Mouse (Mus musculus) megakaryocyte, embryonic 14.5 days (primary cell): ENCODE results near the gene Prcc. TPM values are rescaled to one million over a fixed set of nuclear protein-coding genes. Genes with fewer than 3 reads are reported as not detected.

Experiments used
- H3K27me3 ChIP-seq: replicated peaks from 2 replicates; pipeline ENCODE3; 2012; ENCODE audit warnings: inconsistent platforms
- H3K36me3 ChIP-seq: replicated peaks from 2 replicates; pipeline ENCODE3; 2012; ENCODE audit warnings: low read length, inconsistent platforms, mixed read lengths
- H3K4me1 ChIP-seq: 2 replicates; pipeline ENCODE4 v1.6.1; 2012; ENCODE audit warnings: inconsistent platforms
- H3K4me3 ChIP-seq: replicated peaks from 2 replicates; pipeline ENCODE3; 2012; ENCODE audit warnings: moderate library complexity, mild to moderate bottlenecking, inconsistent platforms
- H3K9me3 ChIP-seq: 2 replicates; pipeline ENCODE4 v1.6.1; 2012; ENCODE audit warnings: inconsistent platforms
- FLI1 ChIP-seq: IDR thresholded peaks from 2 replicates; pipeline ENCODE4 v1.6.1; 2012; ENCODE audit warnings: low read length, inconsistent platforms, mixed read lengths
- GATA1 ChIP-seq: IDR thresholded peaks from 3 replicates; pipeline ENCODE4 v1.6.1; 2012; ENCODE audit warnings: mixed read lengths, low read length, inconsistent platforms, borderline replicate concordance
- polyA plus RNA-seq: library from polyadenylated mRNA; stranded (reverse); fragments of >175 nt; gene quantifications from 2 replicates; pipeline ENCODE4 v1.2.3, GENCODE M21; 2012; ENCODE audit warnings: low replicate concordance; ENCODE audit not compliant: insufficient read depth

Prcc gene
- polyA plus RNA-seq: 62.4 and 99.1 TPM in 2 replicates

- Histone ChIP-seq H3K9me3 (0 out of 2 replicates have a peak, but pooled peaks cover 5% of the 10 kb centered on the region), H3K36me3 (peaks cover 25% of the 10 kb centered on the region), H3K4me1 (peaks cover 35% of the 10 kb centered on the region), H3K4me3 (peak within 1 kb of the TSS; percentile 97), H3K27me3 (no peaks in the 10 kb centered on the region)
- TF ChIP-seq FLI1: no peak
- TF ChIP-seq GATA1: no peak
Measured at GRCm38 (mm10) chr3:87885281-87886003, at the start of gene Prcc. Prcc (minus strand) TSS chr3:87885608.

DNA sequence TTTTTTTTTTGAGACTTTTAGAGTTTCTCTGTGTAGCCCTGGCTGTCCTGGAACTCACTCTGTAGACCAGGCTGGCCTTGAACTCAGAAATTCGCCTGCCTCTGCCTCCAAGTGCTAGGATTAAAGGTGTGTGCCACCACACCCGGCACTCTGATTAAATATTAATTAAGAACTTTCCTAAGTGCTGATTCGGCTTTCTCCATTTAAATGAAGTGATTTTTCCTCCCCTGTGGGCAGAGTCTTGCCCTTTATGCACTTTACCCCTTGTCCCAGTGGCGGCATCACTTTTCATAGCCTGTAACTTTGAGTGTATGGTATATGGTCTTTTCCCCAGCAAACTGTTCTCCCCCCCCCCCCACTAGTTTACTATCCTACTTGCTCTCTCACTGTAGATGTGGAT is 49.8 kb upstream of the Prcc start:
- TF ChIP-seq FLI1 (no peak), GATA1 (no peak)

DNA sequence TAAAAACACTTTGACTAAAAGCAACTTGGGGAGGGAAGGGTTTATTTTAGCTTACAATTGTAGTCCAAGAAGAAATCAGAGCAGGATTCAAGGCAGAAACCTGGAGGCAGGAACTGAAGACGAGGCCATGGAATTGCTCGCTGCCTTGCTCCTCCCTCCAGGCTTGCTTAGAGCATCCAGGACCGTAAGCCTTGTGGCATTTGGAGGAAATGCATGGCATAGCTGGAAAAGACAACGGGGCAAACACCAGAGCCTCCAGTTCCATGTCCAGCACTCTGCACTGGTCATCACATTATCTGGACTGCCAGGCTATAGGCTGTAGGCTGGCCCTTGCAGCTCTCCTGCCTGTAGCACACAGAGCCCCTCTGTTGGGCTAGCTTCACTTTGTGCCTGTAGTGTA is 49.1 kb upstream of the Prcc start:
- TF ChIP-seq GATA1: no peak
- no peak for TF ChIP-seq FLI1
- Histone ChIP-seq H3K4me3 (no peak overlapping the region), H3K4me1 (peaks cover 52% of the 10 kb centered on the region), H3K36me3 (peaks cover 72% of the 10 kb centered on the region), H3K9me3 (no peaks in the 10 kb centered on the region), H3K27me3 (no peaks in the 10 kb centered on the region)

More for the DNA sequence above, 49.8 kb upstream of the Prcc start:
- Histone ChIP-seq H3K4me1 (peaks cover 52% of the 10 kb centered on the region), H3K4me3 (no peak overlapping the region), H3K27me3 (no peaks in the 10 kb centered on the region), H3K9me3 (no peaks in the 10 kb centered on the region), H3K36me3 (peaks cover 79% of the 10 kb centered on the region)

DNA sequence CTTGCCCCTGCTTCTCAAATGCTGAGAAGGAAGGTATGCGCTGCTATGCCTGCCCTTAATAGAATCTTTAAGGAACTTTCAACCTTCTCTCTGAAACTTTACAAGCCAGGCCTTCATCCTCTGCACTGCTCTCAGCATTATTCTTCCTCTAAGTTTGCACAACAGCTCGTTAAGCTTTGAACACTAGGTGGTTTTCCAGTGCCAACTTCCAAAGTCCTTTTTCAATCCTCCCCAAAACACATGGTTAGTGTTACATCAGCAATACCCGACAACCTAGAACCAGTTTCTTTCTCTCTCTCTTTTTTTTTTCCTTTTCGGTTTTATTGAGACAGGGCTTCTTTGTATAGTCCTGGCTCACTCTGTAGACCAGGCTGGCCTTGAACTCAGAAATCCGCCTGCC is 48.6 kb upstream of the Prcc start:
- Histone ChIP-seq H3K27me3 (no peaks in the 10 kb centered on the region), H3K36me3 (peaks cover 67% of the 10 kb centered on the region), H3K4me3 (no peak overlapping the region), H3K4me1 (peaks cover 56% of the 10 kb centered on the region), H3K9me3 (no peaks in the 10 kb centered on the region)
- TF ChIP-seq FLI1 (no peak), GATA1 (no peak)

DNA sequence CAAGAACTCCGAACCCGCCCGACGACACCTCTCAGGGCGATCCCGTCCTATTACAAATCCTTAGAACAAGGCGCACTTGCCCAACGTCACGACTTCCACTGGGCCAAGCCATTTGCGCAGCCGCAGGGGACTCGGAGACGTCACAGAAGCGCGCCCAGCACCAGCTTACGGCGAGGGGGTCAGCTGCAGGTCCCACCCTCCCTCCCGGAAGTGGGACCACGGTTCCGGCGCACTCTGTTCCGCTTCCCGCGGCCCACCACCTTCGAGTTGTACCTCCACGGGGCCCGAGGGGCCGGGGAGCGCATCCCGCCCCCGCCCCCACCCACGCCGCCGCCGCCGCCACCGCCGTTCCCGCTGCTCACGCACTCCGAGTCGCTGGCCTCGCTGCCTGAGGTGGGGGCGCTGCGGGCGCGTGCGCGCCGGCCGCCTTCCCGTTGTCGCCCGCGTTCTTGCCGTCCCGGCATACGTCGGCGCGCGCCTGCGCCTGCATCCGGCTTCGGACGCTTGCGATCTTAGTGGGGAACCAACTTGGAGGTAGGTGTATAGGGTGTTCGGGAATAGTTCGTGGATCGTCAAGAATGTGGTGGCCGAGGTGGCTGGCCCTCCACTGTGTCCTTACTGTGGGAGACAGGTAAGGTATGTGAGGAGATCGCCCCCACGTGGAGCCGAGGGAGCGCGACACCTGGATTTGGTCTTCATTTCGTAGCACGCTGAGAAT is 44.8 kb upstream of the Prcc start, which contains the start of the genes Isg20l2 and Rrnad1:
Gene Isg20l2, plus strand, starts transcription at position 237 of the 718 bp plus-strand sequence.
Gene Rrnad1, minus strand, starts transcription at position 640 of the 718 bp plus-strand sequence.
- Histone ChIP-seq H3K9me3 (no peaks in the 10 kb centered on the region), H3K4me1 (peaks cover 65% of the 10 kb centered on the region), H3K36me3 (peaks cover 63% of the 10 kb centered on the region), H3K4me3 (peak within 1 kb of the TSS; percentile 97), H3K27me3 (no peaks in the 10 kb centered on the region)
- TF ChIP-seq FLI1 (no peak), GATA1 (no peak)

- H3K4me1 ChIP-seq: peaks cover 66% of the 10 kb centered on the region
- no peaks in the 10 kb centered on the region for H3K27me3 ChIP-seq
- no peaks in the 10 kb centered on the region for H3K9me3 ChIP-seq
- H3K36me3 ChIP-seq: peaks cover 64% of the 10 kb centered on the region
- TF ChIP-seq FLI1 (no peak), GATA1 (no peak)
- H3K4me3 ChIP-seq: peak overlapping the region; percentile 97
Measured at GRCm38 (mm10) chr3:87929341-87930077, 44.1 kb upstream of the Prcc start.

GRCm38 (mm10) chr3:87927452-87927851 is 42.0 kb upstream of the Prcc start:
- Histone ChIP-seq H3K27me3 (no peaks in the 10 kb centered on the region), H3K4me1 (peaks cover 48% of the 10 kb centered on the region), H3K36me3 (peaks cover 67% of the 10 kb centered on the region), H3K9me3 (no peaks in the 10 kb centered on the region), H3K4me3 (no peak overlapping the region)
- TF ChIP-seq GATA1 (no peak), FLI1 (no peak)

GRCm38 (mm10) chr3:87924996-87925395 is 39.6 kb upstream of the Prcc start:
- TF ChIP-seq FLI1 (no peak), GATA1 (no peak)
- no peaks in the 10 kb centered on the region for H3K9me3 ChIP-seq
- peaks cover 73% of the 10 kb centered on the region for H3K36me3 ChIP-seq
- H3K4me1 ChIP-seq: peaks cover 48% of the 10 kb centered on the region
- H3K4me3 ChIP-seq: no peak overlapping the region
- no peaks in the 10 kb centered on the region for H3K27me3 ChIP-seq

- peaks cover 69% of the 10 kb centered on the region for H3K36me3 ChIP-seq
- peaks cover 42% of the 10 kb centered on the region for H3K4me1 ChIP-seq
- H3K27me3 ChIP-seq: no peaks in the 10 kb centered on the region
- H3K4me3 ChIP-seq: peak overlapping the region; percentile 94
- no peaks in the 10 kb centered on the region for H3K9me3 ChIP-seq
- no peak for TF ChIP-seq FLI1
- no peak for TF ChIP-seq GATA1
Measured at GRCm38 (mm10) chr3:87920270-87920943, 35.0 kb upstream of the Prcc start.
